Mouse (Mus musculus): ENCODE measurements around the gene Jag2.
A peak's percentile ranks its signal among the peaks of the same experiment; 100 is the strongest.

Gene Jag2

DNA sequence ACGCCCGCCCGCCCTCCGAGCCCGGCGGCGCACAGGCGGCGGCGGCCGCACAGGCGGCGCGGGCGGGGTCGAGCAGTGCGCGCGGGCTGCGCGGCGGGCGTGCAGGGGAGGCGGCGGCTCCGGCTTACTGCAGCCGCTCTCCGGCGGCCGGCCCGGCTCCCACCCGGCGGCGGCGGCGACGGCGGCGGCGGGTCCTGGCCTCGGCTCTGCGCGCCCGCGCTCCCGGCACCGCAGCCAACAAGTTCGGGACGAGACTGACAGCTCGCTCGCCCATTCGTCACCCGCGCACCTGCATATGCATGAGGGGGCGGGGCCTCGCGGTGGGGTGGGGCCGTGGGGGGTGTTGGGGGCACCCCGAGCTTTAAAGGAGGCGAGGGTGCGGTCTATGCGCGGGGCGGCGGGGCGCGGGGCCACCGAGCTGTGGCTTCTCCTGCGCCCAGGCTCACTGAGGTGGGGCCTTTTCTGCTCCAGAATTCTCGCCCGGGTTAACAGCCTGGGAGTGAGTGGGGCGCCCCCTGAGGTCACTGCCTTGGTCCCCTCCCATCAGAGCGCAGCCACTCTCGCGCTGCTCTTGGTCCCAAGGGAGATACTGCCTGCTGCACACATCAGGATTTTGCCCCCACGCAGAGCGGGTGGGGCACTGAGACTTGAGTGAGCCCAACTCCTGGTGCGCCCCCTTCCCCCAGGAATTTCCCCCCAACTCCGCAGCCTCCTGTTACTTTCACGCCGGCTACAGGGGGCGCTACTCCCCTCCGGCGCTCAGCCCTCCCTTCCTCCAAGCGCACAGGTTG lies at the start of gene Jag2:
Gene Jag2 (minus strand): TSS at position 215 of the 791 bp plus-strand sequence.
- DNase-seq (ENCODE audit: low read depth, low spot score) = no peak

DNA sequence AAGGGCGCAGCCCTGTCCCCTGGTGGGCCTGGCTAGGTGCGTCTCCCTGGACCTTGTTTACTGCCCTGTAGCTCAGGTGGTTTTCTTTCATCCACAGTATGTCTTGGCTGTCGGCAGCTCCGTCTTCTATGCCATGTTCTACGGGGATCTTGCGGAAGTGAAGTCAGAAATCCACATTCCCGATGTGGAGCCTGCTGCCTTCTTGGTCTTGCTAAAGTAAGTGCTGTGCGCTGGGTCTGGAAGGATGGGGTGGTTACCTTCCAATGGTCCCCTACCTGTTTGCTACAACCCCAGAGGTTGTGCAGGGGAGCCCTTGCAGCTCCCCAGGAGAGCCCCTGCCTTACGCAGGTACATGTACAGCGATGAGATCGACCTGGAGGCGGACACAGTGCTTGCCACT lies 47.6 kb upstream of the Jag2 start:
- DNase-seq (ENCODE audit: low read depth, low spot score) = no peak

DNA sequence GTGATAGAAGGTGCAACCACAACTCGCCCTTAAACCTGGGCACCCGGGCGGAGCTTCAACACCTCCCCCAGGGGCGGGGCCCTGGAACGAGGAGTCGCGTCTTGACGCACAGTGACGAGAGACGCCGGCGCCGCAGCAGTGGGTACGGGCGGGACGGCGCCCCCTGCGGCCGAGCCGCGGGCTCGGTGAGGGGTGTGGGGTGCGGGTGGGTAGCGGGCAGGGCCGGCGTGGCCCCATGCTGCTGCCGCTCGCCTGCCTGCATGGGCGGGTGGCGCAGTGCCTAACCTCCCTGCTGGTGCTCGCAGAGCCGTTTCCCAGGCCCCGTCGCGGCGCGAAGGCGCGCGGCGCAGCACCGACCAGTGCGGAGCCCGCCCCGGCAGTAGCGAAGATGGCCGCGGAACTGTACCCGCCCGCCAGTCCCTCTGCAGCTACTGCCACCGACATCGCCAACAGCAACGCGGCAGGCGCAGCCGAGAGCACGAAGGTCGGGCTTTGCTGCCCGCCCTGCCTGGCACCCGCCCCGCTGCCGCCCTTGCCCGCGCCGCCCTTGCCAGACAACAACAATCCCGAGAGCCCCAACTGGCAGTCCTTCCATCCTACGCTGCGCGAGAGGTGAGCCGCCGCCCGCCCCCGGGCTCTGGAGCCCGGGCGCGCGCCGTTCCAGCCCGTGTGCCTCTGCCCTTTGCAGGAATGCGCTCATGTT lies 46.9 kb upstream of the Jag2 start, which contains the start of gene Btbd6:
Gene Btbd6 (plus strand): TSS at position 112 of the 703 bp plus-strand sequence.
- DNase-seq (ENCODE audit: low read depth, low spot score) = no peak

DNA sequence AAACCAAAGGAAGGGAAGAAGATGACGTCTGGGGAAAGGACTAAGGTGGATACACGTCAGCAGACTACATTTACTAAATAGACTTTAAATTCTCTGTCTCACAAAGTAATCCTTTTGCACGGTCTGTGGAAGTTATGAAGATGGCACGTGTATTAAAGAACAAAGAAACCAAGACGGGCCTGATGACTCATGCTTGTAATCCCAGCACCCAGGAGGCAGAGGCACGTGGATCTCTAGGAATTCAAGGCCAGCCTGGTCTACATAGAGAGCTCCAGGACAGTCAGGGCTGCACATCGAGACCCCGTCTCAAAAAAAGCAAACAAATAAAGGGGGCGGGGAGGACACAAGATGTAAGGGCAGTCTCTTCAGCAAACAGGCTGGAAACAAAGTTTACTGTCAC lies 45.2 kb upstream of the Jag2 start:
- DNase-seq (ENCODE audit: low read depth, low spot score) = no peak

- no peak for DNase-seq (ENCODE audit: low read depth, low spot score)
Measured at GRCm38 (mm10) chr12:112969616-112970015, 40.0 kb upstream of the Jag2 start.

- DNase-seq (ENCODE audit: low read depth, low spot score) = no peak
Measured at GRCm38 (mm10) chr12:112968943-112969342, 39.4 kb upstream of the Jag2 start.

DNA sequence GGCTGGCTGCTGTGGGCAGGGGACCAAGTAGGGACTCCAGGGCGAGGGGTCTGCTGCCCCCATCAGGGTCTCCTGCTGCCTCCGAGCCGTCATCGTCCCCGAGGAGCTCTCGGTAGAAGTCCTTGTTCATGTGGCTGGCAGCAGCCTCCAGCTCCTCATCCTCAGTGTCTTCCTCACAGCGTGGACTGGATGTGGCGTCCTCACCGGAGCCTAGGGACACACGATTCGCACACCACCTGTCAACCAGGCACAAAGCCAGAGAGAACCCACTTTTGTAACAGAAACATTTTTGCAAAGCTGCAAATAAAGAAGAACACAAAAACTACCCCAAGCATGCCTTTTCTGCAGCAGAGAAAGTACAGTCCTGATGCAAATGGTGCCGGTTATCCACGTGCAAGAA lies 36.2 kb upstream of the Jag2 start:
- DNase-seq (ENCODE audit: low read depth, low spot score) = no peak

DNA sequence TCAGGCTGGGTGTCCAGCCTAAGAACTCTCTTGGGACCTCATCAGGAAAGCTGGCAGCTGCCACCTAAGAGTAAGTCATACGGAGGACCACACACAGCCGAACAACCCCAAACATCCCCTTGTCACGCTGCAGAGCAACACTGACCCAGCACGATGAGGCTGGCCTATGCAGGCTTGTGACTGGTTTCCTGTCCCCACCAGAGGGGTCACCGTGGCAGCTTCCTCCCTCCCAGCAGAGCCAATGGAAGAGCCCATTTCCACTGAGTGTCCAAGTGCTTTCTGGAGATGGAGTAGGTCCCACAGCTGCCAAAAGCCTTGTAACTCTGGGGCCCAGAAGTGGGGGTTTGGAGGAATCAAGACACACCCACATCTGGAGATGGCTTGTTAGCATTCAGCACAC lies 32.3 kb upstream of the Jag2 start:
- no peak for DNase-seq (ENCODE audit: low read depth, low spot score)

DNA sequence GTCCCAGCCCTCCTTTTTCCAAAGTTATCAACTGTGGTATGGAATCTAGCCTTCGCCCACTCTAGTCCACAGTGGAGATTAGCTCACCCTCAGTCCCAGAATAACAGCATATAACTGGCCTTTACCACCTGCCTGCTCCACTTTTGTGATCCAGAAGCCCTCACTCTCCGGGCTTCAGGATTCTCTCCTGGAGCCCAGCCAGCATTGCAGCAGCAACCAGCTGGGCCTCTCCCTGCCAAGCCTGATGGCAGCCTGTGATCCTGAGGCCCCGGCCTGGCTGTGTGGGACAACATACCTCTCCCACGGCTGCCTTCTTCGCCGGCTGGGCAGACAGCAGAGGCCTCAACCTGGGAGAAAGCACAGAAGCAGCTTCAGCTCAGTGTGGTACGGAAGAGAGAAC lies 31.9 kb upstream of the Jag2 start:
- no peak for DNase-seq (ENCODE audit: low read depth, low spot score)

- no peak for DNase-seq (ENCODE audit: low read depth, low spot score)
Measured at GRCm38 (mm10) chr12:112959421-112959820, 29.8 kb upstream of the Jag2 start.

DNA sequence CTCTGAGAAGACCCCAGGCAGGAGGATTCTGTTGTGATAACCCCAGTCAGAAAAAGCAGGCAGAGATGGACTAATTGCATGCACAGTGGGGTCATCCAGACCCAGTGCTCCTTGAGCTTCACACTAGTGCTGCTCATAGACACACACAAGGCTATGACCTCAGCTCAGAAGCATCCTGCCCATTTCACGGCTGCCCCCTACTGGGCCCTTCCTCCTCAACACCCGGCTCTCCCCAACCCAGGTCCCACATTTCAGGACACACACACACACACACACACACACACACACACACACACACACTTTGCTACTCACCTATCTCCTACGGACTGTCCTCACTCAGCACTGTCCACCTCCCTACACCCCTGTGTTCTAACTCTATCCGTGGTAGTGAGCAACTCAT lies 28.7 kb upstream of the Jag2 start:
- DNase-seq (ENCODE audit: low read depth, low spot score) = no peak

DNA sequence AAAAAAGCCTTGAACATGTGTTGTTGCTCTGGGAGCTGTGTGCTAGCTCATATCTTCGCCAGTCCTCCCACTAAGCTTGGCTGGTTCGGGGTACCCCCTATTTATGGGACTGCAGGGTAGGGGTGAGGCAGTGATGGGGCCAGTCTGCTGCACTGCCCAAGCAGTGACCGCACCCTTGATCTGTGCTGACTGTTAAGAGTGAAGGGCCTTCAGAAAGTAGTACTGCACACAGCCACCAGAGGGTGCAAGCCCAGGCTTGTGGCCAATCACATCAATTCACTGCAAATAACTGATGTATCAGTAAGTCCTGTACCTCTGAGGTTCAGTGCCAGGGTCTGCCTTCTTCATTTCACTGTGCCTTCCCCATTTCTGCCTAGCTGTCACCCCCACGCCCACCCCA lies 26.2 kb upstream of the Jag2 start:
- peak; percentile 45 for DNase-seq (ENCODE audit: low read depth, low spot score)

GRCm38 (mm10) chr12:112952926-112953565 lies 23.5 kb upstream of the Jag2 start:
- DNase-seq (ENCODE audit: low read depth, low spot score) = no peak

DNA sequence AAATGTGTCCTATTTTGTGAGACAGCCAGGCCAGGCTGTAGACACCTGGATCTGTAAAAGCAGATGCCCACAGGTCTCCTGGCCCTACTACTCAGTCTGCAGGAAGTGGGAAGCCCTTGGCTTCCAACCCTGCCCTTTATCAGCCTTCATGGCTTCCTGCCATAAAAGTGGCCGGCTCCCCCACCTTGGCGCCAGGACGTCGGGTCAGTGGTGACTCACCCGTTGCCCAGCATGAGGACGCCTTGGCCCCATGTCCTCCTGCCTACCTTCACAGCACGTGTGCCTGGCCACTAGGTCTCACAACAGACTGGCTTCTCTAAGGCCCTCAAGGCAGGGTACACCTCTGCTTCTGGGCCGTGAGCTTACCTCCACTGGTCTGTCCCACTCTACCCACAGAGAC lies 22.9 kb upstream of the Jag2 start:
- DNase-seq (ENCODE audit: low read depth, low spot score) = no peak

DNA sequence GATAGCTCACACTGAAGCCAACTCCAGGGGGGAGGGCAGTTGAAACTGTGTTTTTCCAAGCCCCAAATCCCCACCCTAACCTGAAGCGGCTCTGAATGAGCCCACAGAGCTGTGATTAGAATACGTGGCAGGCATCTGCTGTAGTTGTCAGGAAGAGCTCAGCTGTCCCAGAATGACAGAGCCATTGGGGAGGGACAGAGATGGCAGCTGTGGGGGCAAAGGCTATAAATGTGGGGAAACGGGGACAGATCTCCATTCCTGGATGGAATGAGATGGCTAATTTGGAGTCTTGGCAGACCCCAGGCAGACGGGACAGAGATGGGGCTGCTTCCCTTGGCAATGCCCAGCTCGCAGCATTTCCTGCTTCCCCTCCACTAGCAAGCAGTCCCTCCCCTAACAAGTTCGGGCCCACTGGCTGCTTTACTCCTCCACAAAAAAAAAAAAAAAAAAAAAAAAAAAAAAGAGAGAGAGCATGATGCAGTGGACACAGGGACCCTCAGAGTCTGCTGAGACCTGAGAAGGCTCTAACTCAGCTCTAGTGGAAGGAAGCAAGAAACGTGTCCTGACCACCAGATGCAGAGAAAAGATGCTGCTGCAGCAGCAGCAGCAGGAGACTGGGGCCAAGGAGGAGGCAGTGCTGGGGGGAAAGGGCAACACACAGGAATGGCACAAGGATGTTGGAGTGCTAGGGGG lies 21.7 kb upstream of the Jag2 start:
- no peak for DNase-seq (ENCODE audit: low read depth, low spot score)

DNA sequence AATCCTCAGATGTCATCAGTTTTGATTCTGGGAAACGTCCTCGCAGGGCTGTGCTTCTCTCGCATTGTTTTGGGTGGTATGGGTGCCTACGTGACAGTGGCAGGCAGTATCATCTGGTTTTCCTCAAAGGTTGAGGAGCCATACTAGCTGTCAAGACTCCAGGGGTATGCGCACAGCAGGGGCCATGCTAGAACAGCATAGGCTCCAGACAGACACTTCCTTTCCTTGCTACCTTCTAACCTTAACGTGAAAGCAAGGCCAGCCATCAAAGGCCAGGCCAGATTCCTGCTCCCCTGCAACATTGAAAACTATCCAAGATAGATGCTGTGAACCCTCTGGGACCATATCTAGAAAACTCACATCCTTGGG lies 21.2 kb upstream of the Jag2 start:
- DNase-seq (ENCODE audit: low read depth, low spot score) = no peak

DNA sequence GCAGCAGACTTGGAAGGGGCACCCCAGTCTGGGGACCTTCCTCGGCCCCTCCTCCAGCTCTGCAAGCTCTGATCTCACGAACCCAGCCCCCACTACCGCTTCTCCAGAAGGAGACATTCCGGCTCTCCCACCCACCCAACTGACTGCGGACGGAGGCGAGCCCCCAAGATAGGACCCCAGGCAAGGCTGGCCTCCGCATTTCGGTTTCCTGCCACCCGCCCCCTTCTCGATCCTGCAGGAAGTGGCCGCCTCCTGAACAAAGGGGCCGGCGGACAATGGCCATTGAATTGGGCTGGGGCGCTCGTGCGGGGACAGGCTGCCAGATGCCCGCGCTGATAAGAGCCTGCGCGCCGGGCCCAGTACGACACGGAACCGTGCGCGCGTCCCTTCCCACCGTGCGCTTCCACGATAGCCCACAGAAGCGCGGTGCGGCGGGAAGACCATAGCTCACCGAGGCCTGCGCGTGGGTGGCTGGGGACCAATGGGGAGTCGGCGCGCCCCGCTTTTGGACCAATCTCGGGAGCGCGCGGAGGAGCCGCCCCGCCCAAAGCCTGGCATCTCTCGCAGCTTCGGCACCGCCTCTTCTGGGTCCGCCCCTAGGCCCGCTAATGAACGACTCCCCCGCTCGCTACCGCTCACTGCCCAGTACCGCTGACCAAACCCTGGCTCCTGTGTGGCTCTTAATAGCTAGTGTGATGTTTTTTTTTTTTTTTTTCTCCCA lies 20.6 kb upstream of the Jag2 start:
- DNase-seq (ENCODE audit: low read depth, low spot score) = peak; percentile 36

- DNase-seq (ENCODE audit: low read depth, low spot score) = no peak
Measured at GRCm38 (mm10) chr12:112947307-112947706, 17.7 kb upstream of the Jag2 start.

- DNase-seq (ENCODE audit: low read depth, low spot score) = no peak
Measured at GRCm38 (mm10) chr12:112943669-112944068, 14.1 kb upstream of the Jag2 start.

DNA sequence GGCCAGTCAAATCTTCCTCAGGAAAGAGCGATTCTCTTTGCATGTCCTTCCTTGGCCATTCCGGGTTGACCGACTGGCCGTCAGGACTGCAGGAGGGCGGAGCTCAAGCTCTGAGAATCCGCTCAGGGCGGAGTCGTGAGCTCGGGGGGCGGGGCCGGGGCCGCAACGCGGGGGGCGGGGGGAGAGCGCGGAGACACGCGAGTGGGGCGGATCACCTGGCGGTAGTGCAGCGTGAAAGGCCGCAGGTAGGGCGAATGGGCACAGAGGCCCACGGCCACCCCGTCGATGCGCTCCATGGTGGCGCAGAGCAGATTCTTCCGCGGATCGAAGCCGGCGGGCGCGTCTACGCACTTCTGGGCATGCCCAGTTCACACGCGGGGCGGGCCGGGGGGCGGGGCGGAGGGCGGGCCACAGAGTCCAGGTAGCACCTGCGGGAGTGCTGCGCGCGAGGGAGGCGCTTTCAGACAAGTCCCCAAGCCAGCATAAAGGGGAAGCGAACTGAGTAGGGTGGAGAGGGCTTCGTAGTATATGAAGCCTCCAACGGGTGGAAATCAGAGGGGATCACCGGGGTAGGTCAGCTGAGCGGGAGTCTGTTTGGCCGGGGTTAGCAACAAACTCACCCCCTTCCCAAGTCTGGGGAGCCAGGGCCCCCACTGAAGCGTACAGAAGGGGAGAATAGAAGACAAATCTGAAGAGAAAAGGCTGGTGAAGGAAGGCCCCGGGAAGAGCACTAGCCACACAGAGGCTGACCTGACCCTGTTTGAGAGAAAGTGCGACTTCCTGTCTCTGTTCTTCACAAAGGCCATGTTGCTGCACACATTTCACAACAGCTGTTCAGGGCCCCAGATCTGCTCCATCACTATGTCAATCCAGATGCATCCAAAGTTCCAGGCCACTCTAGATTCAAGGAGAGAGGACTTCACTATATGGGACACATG lies 12.5 kb upstream of the Jag2 start, which contains the start of gene Nudt14:
Gene Nudt14 (minus strand): TSS at position 349 of the 938 bp plus-strand sequence.
- peak; percentile 50 for DNase-seq (ENCODE audit: low read depth, low spot score)
